Mouse (Mus musculus): ENCODE data around the gene Ran. TPM values are rescaled to one million over a fixed set of nuclear protein-coding genes. Genes with fewer than 3 reads are reported as not detected.

Gene Ran
- polyA plus RNA-seq, 1 experiment from 2014 or later, result 326 TPM

DNA sequence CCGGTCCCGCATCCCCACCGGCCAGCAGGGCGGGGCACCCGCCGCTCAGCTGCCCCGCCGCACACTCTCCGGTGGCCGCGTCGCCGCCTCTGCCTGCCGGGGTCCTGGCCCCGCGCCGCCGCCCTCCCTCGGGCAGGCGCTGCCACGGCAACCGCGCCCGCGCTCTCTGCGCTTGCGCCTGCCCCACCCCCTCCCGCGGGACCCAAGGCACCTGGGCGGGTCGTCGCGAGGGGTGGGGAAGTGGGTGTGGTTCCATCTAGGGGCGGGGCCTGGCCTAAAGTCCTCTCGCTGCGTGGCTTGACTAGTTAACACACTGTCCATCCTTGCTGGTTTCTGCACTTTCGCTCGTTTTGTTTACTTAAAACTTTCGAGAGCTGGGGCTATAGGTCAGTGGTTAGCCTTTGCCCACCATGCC lies 11.4 kb upstream of the Ran start, which contains the start of gene Stx2:
TSS of gene Stx2 (minus strand) at position 163 of the 415 bp plus-strand sequence.
- Histone ChIP-seq H3K4me3 (ENCODE audit: low read length) (peak within 1 kb of the TSS; percentile 68), H3K4me1 (ENCODE audit: control insufficient read depth, insufficient read depth, low read depth, low read length) (peaks cover 15% of the 10 kb centered on the region), H3K9me3 (ENCODE audit: control insufficient read depth, low read length) (no peaks in the 10 kb centered on the region), H3K27ac (ENCODE audit: low read depth, low read length) (peak within 1 kb of the TSS; percentile 64), H3K27me3 (replicated peaks; ENCODE audit: control insufficient read depth, insufficient read depth, low read length) (no peaks in the 10 kb centered on the region), H3K4me2 (ENCODE audit: low read length) (peak within 1 kb of the TSS; percentile 87), H3K9ac (ENCODE audit: low read depth, low read length) (peak within 1 kb of the TSS; percentile 82), H3K36me3 (ENCODE audit: control insufficient read depth, insufficient read depth, low read length) (no peaks in the 10 kb centered on the region; the same call in 1 of the 2 replicates)
- WGBS, result under 1% methylated on average over 39 of the region's 39 CpGs
- ATAC-seq, result peak; percentile 91

DNA sequence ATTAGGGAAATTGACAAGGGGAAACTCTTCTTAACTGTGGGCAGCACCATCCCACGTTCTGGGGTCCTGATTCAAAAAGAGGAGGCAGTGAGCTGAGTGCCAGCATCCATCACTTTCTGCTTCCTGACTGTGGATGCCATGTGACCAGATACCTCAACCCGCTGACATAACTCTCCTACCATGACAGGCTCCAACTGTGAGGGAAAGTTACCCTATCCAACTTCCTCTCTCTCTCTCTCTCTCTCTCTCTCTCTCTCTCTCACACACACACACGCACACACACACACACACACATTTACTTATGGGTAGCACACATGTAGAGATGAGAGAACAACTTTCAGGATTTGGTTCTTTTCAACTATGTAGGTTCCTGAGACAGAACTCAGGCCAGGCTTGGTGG lies 10.3 kb upstream of the Ran start:
- H3K36me3 ChIP-seq (ENCODE audit: control insufficient read depth, insufficient read depth, low read length), result no peaks in the 10 kb centered on the region; the same call in 1 of the 2 replicates
- WGBS, result 72% methylated on average over 3 of the region's 3 CpGs
- no peaks in the 10 kb centered on the region for H3K9me3 ChIP-seq (ENCODE audit: control insufficient read depth, low read length)
- H3K4me1 ChIP-seq (ENCODE audit: control insufficient read depth, insufficient read depth, low read depth, low read length), result peaks cover 15% of the 10 kb centered on the region
- H3K4me2 ChIP-seq (ENCODE audit: low read length), result no peak overlapping the region
- ATAC-seq, result no peak
- no peak overlapping the region for H3K9ac ChIP-seq (ENCODE audit: low read depth, low read length)
- H3K27ac ChIP-seq (ENCODE audit: low read depth, low read length), result no peak overlapping the region
- H3K27me3 ChIP-seq (replicated peaks; ENCODE audit: control insufficient read depth, insufficient read depth, low read length), result no peaks in the 10 kb centered on the region
- H3K4me3 ChIP-seq (ENCODE audit: low read length), result no peak overlapping the region

DNA sequence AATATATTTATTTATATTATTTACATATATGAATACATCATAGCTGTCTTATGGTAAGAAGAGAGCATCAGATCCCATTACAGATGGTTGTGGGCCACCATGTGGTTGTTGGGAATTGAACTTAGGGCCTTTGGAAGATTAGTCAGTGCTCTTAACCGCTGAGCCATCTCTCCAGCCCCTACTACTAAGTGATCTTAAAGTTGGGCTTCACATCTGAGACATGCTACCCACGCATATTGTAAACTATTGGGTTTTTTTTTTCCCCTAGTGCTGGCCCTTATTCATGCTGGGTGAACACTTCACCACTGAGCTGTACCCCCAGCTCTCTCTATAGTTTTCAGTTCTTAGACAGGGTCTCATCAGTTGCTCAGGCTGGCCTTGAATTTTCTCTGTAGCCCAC lies 8.9 kb upstream of the Ran start:
- H3K4me3 ChIP-seq (ENCODE audit: low read length), result no peak overlapping the region
- 83% methylated on average over 2 of the region's 2 CpGs for WGBS
- no peak for ATAC-seq

DNA sequence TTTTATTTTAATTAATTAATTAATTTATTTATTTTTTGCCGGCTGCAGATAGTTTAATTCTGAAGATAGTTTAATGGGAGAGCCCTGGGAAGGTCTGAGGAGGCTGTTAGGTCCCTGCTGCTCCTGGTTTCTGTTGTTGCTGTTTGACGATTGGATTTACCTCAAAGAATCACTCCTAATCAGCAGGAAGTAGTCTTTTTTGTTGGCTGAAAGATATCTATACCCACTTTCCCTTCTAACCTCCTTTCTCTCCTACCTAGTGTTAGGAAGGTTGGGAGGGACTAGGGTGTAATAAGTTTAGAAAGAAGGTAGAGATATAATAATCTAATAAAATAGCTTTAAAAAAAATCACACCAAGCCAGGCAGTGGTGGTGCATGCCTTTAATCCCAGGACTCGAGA lies 4.8 kb upstream of the Ran start:
- no peak for ATAC-seq
- Histone ChIP-seq H3K4me2 (ENCODE audit: low read length) (no peak overlapping the region), H3K9ac (ENCODE audit: low read depth, low read length) (no peak overlapping the region), H3K9me3 (ENCODE audit: control insufficient read depth, low read length) (no peaks in the 10 kb centered on the region), H3K4me3 (ENCODE audit: low read length) (no peak overlapping the region), H3K4me1 (ENCODE audit: control insufficient read depth, insufficient read depth, low read depth, low read length) (no peaks in the 10 kb centered on the region), H3K27ac (ENCODE audit: low read depth, low read length) (no peak overlapping the region), H3K27me3 (replicated peaks; ENCODE audit: control insufficient read depth, insufficient read depth, low read length) (no peaks in the 10 kb centered on the region), H3K36me3 (ENCODE audit: control insufficient read depth, insufficient read depth, low read length) (no peaks in the 10 kb centered on the region)
- WGBS, result 81% methylated on average over 3 of the region's 3 CpGs

More for the DNA sequence above, 8.9 kb upstream of the Ran start:
- peaks cover 15% of the 10 kb centered on the region for H3K4me1 ChIP-seq (ENCODE audit: control insufficient read depth, insufficient read depth, low read depth, low read length)
- no peaks in the 10 kb centered on the region for H3K27me3 ChIP-seq (replicated peaks; ENCODE audit: control insufficient read depth, insufficient read depth, low read length)
- H3K9me3 ChIP-seq (ENCODE audit: control insufficient read depth, low read length), result no peaks in the 10 kb centered on the region
- H3K4me2 ChIP-seq (ENCODE audit: low read length), result no peak overlapping the region
- H3K27ac ChIP-seq (ENCODE audit: low read depth, low read length), result no peak overlapping the region
- no peak overlapping the region for H3K9ac ChIP-seq (ENCODE audit: low read depth, low read length)
- H3K36me3 ChIP-seq (ENCODE audit: control insufficient read depth, insufficient read depth, low read length), result no peaks in the 10 kb centered on the region

DNA sequence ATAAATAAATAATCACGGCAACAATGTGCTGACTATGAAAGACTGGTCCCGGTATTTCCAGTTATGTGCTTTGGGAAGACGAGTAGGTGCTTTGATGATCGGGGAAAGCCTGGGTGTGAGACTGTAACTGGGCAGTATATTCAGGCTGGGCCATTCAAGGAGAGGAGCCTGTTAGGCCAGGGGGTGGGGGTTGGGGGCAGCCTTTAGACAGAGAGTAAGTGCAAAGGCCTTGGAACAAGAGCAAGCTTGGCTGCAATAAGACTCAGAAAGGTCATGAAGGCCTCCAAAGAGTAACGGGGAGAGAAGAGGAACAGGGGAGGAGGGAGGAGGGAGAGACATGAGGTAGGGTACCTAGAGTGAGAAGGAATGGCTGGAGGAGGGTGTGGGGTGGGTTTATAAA lies 4.3 kb upstream of the Ran start:
- 87% methylated on average over 5 of the region's 5 CpGs for WGBS
- Histone ChIP-seq H3K9ac (ENCODE audit: low read depth, low read length) (no peak overlapping the region), H3K4me3 (ENCODE audit: low read length) (no peak overlapping the region), H3K4me2 (ENCODE audit: low read length) (no peak overlapping the region), H3K27me3 (replicated peaks; ENCODE audit: control insufficient read depth, insufficient read depth, low read length) (no peaks in the 10 kb centered on the region), H3K9me3 (ENCODE audit: control insufficient read depth, low read length) (no peaks in the 10 kb centered on the region), H3K36me3 (ENCODE audit: control insufficient read depth, insufficient read depth, low read length) (no peaks in the 10 kb centered on the region), H3K4me1 (ENCODE audit: control insufficient read depth, insufficient read depth, low read depth, low read length) (no peaks in the 10 kb centered on the region), H3K27ac (ENCODE audit: low read depth, low read length) (no peak overlapping the region)
- no peak for ATAC-seq

DNA sequence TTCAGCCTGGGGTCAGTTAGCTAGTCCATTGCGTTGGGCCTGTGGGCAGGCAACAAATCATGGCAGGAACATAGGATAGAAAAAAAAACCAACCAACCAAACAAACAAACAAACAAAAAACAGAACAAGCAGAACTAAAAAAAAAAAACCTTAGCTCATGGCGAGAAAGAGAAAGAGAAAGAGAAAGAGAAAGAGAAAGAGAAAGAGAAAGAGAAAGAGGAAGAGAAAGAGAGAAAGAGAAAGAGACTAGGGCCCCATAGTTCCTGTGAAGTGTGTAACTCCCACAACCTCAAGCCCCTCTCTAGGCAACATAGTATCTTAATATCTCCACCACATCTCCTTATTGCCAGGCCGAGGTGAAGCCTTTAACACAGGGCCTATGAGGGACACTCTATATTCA lies 3.5 kb upstream of the Ran start:
- Histone ChIP-seq H3K4me3 (ENCODE audit: low read length) (no peak overlapping the region), H3K9me3 (ENCODE audit: control insufficient read depth, low read length) (no peaks in the 10 kb centered on the region), H3K9ac (ENCODE audit: low read depth, low read length) (no peak overlapping the region), H3K27me3 (replicated peaks; ENCODE audit: control insufficient read depth, insufficient read depth, low read length) (no peaks in the 10 kb centered on the region), H3K4me1 (ENCODE audit: control insufficient read depth, insufficient read depth, low read depth, low read length) (peaks cover 1% of the 10 kb centered on the region), H3K36me3 (ENCODE audit: control insufficient read depth, insufficient read depth, low read length) (no peaks in the 10 kb centered on the region), H3K27ac (ENCODE audit: low read depth, low read length) (no peak overlapping the region), H3K4me2 (ENCODE audit: low read length) (no peak overlapping the region)
- ATAC-seq, result no peak
- 96% methylated on average over 3 of the region's 3 CpGs for WGBS

DNA sequence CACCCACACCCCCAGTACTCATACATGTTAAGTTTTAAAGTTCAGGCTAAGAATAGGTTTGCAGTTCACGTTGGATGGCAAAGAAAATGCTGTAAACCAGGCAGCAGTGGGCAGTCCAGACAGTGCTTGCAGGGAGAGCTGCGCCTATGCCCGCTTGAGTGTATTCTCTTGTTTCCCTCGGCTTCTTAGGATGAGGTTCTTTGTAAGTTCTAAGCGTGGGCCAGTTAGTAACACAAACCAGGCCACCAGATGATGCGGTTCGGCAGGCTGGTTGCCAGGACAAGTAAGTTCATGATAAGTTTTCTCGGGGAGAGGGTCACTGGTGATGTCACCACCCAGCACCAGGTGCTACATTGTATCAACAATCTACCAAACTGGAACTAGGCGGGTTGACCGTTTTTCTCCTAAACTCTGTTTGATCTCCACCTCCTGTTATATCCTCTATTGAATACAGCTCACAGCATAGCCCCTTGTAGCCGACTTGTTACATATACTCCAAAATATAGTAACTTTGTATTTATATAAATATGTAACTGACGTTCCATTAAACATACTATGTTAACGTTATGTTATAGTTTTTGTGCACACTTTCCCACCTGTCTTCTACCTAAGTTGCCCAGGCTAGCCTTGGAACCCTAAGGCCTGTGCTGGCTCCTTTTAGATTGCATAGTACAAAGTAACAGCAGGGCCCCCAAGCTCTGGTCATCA lies 933 bp upstream of the Ran start:
- peak overlapping the region; percentile 100 for H3K27ac ChIP-seq (ENCODE audit: low read depth, low read length)
- ATAC-seq, result no peak; the same call in 1 of the 2 replicates
- 85% methylated on average over 13 of the region's 13 CpGs for WGBS
- peaks cover 6% of the 10 kb centered on the region for H3K4me1 ChIP-seq (ENCODE audit: control insufficient read depth, insufficient read depth, low read depth, low read length)
- H3K4me2 ChIP-seq (ENCODE audit: low read length), result peak overlapping the region; percentile 57
- peaks cover 2% of the 10 kb centered on the region; the same call in 1 of the 2 replicates for H3K36me3 ChIP-seq (ENCODE audit: control insufficient read depth, insufficient read depth, low read length)
- peak overlapping the region; percentile 75 for H3K4me3 ChIP-seq (ENCODE audit: low read length)
- H3K9ac ChIP-seq (ENCODE audit: low read depth, low read length), result peak overlapping the region; percentile 91
- no peaks in the 10 kb centered on the region for H3K27me3 ChIP-seq (replicated peaks; ENCODE audit: control insufficient read depth, insufficient read depth, low read length)
- no peaks in the 10 kb centered on the region for H3K9me3 ChIP-seq (ENCODE audit: control insufficient read depth, low read length)

DNA sequence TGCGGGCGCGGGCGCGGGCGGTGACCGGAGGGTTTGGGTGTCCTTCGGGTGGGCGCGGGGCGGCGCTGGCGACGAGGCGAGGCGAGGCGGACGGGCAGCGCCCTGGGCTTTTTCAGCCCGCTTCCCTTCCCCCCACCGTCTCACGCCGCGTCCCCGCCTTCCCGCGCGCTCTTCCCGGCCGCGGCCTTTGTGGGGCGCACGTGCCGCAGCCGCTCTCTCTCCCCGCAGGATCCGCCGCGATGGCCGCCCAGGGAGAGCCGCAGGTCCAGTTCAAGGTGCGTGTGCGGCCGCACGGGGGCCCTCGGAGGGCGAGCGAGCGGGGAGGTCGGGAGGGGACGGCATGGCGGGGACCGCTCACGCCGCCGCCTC lies 415 bp downstream of the Ran start:
- H3K4me2 ChIP-seq (ENCODE audit: low read length), result peak overlapping the region; percentile 91
- H3K4me3 ChIP-seq (ENCODE audit: low read length), result peak overlapping the region; percentile 75
- under 1% methylated on average over 39 of the region's 56 CpGs for WGBS
- H3K4me1 ChIP-seq (ENCODE audit: control insufficient read depth, insufficient read depth, low read depth, low read length), result peaks cover 6% of the 10 kb centered on the region
- no peaks in the 10 kb centered on the region for H3K9me3 ChIP-seq (ENCODE audit: control insufficient read depth, low read length)
- peaks cover 8% of the 10 kb centered on the region for H3K36me3 ChIP-seq (ENCODE audit: control insufficient read depth, insufficient read depth, low read length)
- peak; percentile 78 for ATAC-seq
- H3K27ac ChIP-seq (ENCODE audit: low read depth, low read length), result peak overlapping the region; percentile 100
- H3K27me3 ChIP-seq (replicated peaks; ENCODE audit: control insufficient read depth, insufficient read depth, low read length), result no peaks in the 10 kb centered on the region
- H3K9ac ChIP-seq (ENCODE audit: low read depth, low read length), result peak overlapping the region; percentile 87

DNA sequence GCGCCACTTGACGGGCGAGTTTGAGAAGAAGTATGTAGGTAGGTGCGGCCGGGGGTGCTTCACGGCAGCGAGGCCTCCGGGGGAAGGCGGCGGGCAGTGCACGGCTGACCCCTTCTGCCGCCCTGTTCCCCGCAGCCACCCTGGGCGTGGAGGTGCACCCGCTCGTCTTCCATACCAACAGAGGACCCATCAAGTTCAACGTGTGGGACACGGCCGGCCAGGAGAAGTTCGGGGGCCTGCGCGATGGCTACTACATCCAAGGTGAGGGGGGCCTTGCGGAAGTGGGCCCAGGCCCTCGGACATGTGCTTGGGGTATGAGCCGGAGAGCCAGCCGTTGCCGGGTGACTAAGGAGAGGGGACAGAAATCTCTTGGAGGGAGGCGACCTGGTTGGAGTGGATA lies 862 bp downstream of the Ran start:
- H3K9ac ChIP-seq (ENCODE audit: low read depth, low read length), result peak overlapping the region; percentile 87
- no peaks in the 10 kb centered on the region for H3K9me3 ChIP-seq (ENCODE audit: control insufficient read depth, low read length)
- H3K27me3 ChIP-seq (replicated peaks; ENCODE audit: control insufficient read depth, insufficient read depth, low read length), result no peaks in the 10 kb centered on the region
- H3K4me3 ChIP-seq (ENCODE audit: low read length), result peak overlapping the region; percentile 75
- peaks cover 9% of the 10 kb centered on the region for H3K36me3 ChIP-seq (ENCODE audit: control insufficient read depth, insufficient read depth, low read length)
- 7% methylated on average over 28 of the region's 28 CpGs for WGBS
- peak overlapping the region; percentile 91 for H3K4me2 ChIP-seq (ENCODE audit: low read length)
- no peak; the same call in none of the 2 replicates for ATAC-seq
- peaks cover 6% of the 10 kb centered on the region for H3K4me1 ChIP-seq (ENCODE audit: control insufficient read depth, insufficient read depth, low read depth, low read length)
- H3K27ac ChIP-seq (ENCODE audit: low read depth, low read length), result peak overlapping the region; percentile 100

Measured in hindbrain, embryonic 16.5 days (tissue).